Mouse (Mus musculus): ENCODE results near the gene Zfp62. TPM values are rescaled to one million over a fixed set of nuclear protein-coding genes. Genes with fewer than 3 reads are reported as not detected.
A peak's percentile ranks its signal among the peaks of the same experiment; 100 is the strongest.

The Zfp62 gene
- polyA plus RNA-seq, 1 experiment from 2014 or later = 29.4 TPM

- Histone ChIP-seq H3K4me2 (ENCODE audit: low read length) (peak overlapping the region; percentile 85), H3K27me3 (ENCODE audit: insufficient read depth, low read length) (no peaks in the 10 kb centered on the region), H3K9me3 (replicated peaks; ENCODE audit: low read length) (no peaks in the 10 kb centered on the region), H3K4me3 (replicated peaks; ENCODE audit: low read depth, low read length) (peak overlapping the region; percentile 72), H3K4me1 (replicated peaks; ENCODE audit: insufficient read depth, low read length) (peaks cover 13% of the 10 kb centered on the region), H3K36me3 (ENCODE audit: insufficient read depth, low read length) (0 out of 2 replicates have a peak, but pooled peaks cover 2% of the 10 kb centered on the region), H3K9ac (ENCODE audit: low read depth, low read length) (peak overlapping the region; percentile 91), H3K27ac (peak overlapping the region; percentile 96)
- 3% methylated on average over 10 of the region's 10 CpGs for WGBS
- ATAC-seq (replicated peaks; ENCODE audit: low FRiP score, low read depth) (peak; percentile 16; the same call in 1 of the 2 replicates), DNase-seq (ENCODE audit: low spot score) (no peak)
- TF ChIP-seq CTCF (IDR thresholded peaks at IDR 0.05; ENCODE audit: low read depth) = no peak
Observed at GRCm38 (mm10) chr11:49202523-49203061, 500 bp upstream of the Zfp62 start.

- Histone ChIP-seq H3K27me3 (ENCODE audit: insufficient read depth, low read length) (no peaks in the 10 kb centered on the region), H3K4me2 (ENCODE audit: low read length) (peak overlapping the region; percentile 85), H3K27ac (peak overlapping the region; percentile 96), H3K4me1 (replicated peaks; ENCODE audit: insufficient read depth, low read length) (peaks cover 13% of the 10 kb centered on the region), H3K36me3 (ENCODE audit: insufficient read depth, low read length) (0 out of 2 replicates have a peak, but pooled peaks cover 4% of the 10 kb centered on the region), H3K9ac (ENCODE audit: low read depth, low read length) (peak overlapping the region; percentile 91), H3K9me3 (replicated peaks; ENCODE audit: low read length) (no peaks in the 10 kb centered on the region), H3K4me3 (replicated peaks; ENCODE audit: low read depth, low read length) (peak overlapping the region; percentile 72)
- WGBS = under 1% methylated on average over 24 of the region's 24 CpGs
- ATAC-seq (replicated peaks; ENCODE audit: low FRiP score, low read depth) (peak; percentile 75), DNase-seq (ENCODE audit: low spot score) (peak; percentile 69)
- no peak for TF ChIP-seq CTCF (IDR thresholded peaks at IDR 0.05; ENCODE audit: low read depth)
Observed at GRCm38 (mm10) chr11:49203771-49204497, 842 bp downstream of the Zfp62 start.

- H3K4me3 ChIP-seq (replicated peaks; ENCODE audit: low read depth, low read length) = no peak overlapping the region
- peak overlapping the region; percentile 85 for H3K4me2 ChIP-seq (ENCODE audit: low read length)
- WGBS = 77% methylated on average over 6 of the region's 6 CpGs
- H3K36me3 ChIP-seq (ENCODE audit: insufficient read depth, low read length) = 0 out of 2 replicates have a peak, but pooled peaks cover 4% of the 10 kb centered on the region
- DNase-seq (ENCODE audit: low spot score) (no peak), ATAC-seq (replicated peaks; ENCODE audit: low FRiP score, low read depth) (no peak)
- no peaks in the 10 kb centered on the region for H3K9me3 ChIP-seq (replicated peaks; ENCODE audit: low read length)
- H3K27ac ChIP-seq = no peak overlapping the region
- H3K9ac ChIP-seq (ENCODE audit: low read depth, low read length) = no peak overlapping the region
- peaks cover 13% of the 10 kb centered on the region for H3K4me1 ChIP-seq (replicated peaks; ENCODE audit: insufficient read depth, low read length)
- TF ChIP-seq CTCF (IDR thresholded peaks at IDR 0.05; ENCODE audit: low read depth) = no peak
- H3K27me3 ChIP-seq (ENCODE audit: insufficient read depth, low read length) = no peaks in the 10 kb centered on the region
Observed at GRCm38 (mm10) chr11:49205080-49205590, 2.0 kb downstream of the Zfp62 start.

DNA sequence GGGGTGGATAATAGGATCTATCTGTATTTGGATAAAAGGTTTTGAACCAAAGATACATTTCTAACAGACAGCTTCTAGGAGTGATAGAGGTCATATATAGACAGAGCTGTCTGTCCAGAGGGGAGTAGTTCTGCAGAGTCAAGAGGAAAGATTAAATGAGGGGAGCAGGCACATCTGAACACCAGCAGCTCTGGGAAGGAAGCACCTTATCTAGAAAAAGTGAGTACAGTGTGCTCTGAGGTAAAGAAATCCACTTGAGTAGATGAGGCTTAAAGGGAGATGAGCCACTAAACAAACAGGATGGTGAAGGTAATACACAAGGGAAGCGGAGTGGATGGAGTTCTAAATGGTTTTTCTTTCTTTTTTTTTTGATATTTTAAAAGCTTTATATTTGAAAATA is 4.4 kb downstream of the Zfp62 start:
- H3K4me3 ChIP-seq (replicated peaks; ENCODE audit: low read depth, low read length) = no peak overlapping the region
- H3K36me3 ChIP-seq (ENCODE audit: insufficient read depth, low read length) = 0 out of 2 replicates have a peak, but pooled peaks cover 4% of the 10 kb centered on the region
- H3K27me3 ChIP-seq (ENCODE audit: insufficient read depth, low read length) = no peaks in the 10 kb centered on the region
- no peak overlapping the region for H3K9ac ChIP-seq (ENCODE audit: low read depth, low read length)
- no peak overlapping the region for H3K27ac ChIP-seq
- H3K4me2 ChIP-seq (ENCODE audit: low read length) = no peak overlapping the region
- no peaks in the 10 kb centered on the region for H3K9me3 ChIP-seq (replicated peaks; ENCODE audit: low read length)
- H3K4me1 ChIP-seq (replicated peaks; ENCODE audit: insufficient read depth, low read length) = peaks cover 13% of the 10 kb centered on the region
- DNase-seq (ENCODE audit: low spot score) (no peak), ATAC-seq (replicated peaks; ENCODE audit: low FRiP score, low read depth) (no peak)
- TF ChIP-seq CTCF (IDR thresholded peaks at IDR 0.05; ENCODE audit: low read depth) = no peak
- WGBS = 93% methylated on average over 1 of the region's 1 CpGs

DNA sequence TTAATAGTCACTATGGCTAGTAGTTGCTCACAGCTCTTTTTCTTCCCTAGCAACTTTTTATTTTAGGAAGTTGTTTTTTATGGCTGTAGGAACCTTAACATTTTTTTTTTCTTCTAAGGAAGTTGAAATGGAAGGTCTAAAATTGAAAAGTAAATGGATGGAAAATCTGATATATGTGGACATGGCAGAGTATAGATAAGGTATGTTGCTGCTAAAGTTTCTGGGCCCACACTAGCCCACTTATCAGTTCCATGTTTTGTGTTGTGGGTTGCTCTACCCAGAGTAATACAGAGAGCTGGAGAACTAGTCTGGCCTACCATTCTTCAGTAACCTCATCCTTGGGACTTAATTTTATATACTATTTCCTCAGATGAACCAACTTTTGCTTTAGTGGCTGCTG is 9.5 kb downstream of the Zfp62 start:
- no peak for ATAC-seq (replicated peaks; ENCODE audit: low FRiP score, low read depth)
- peaks cover 40% of the 10 kb centered on the region for H3K36me3 ChIP-seq (ENCODE audit: insufficient read depth, low read length)

DNA sequence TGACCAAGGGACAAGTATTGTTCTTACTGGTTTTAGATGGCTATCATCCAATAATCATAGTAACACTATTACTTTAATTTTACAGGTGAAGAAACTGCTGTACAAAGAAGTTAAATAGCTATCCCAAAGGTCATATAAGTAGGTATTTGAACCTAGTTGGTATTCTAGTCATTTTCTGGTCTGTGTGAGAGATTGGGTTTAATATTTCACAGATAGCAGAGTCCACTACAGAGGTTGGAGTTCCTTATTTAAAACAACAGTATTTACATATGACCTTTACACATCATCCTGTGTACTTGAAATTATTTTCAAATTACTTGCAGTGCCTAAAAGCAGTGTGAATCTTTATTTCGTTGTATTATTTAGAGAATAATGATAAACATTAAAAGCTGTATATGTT is 10.4 kb downstream of the Zfp62 start:
- H3K4me2 ChIP-seq (ENCODE audit: low read length) = no peak overlapping the region
- TF ChIP-seq CTCF (IDR thresholded peaks at IDR 0.05; ENCODE audit: low read depth) = no peak
- DNase-seq (ENCODE audit: low spot score) = peak; percentile 19
- H3K27me3 ChIP-seq (ENCODE audit: insufficient read depth, low read length) = no peaks in the 10 kb centered on the region
- no peak overlapping the region for H3K4me3 ChIP-seq (replicated peaks; ENCODE audit: low read depth, low read length)
- ATAC-seq (replicated peaks; ENCODE audit: low FRiP score, low read depth) = no peak
- no peak overlapping the region for H3K9ac ChIP-seq (ENCODE audit: low read depth, low read length)
- no peaks in the 10 kb centered on the region for H3K9me3 ChIP-seq (replicated peaks; ENCODE audit: low read length)
- WGBS = 86% methylated on average over 1 of the region's 1 CpGs
- H3K27ac ChIP-seq = no peak overlapping the region
- H3K4me1 ChIP-seq (replicated peaks; ENCODE audit: insufficient read depth, low read length) = 0 out of 2 replicates have a peak, but pooled peaks cover 5% of the 10 kb centered on the region
- peaks cover 38% of the 10 kb centered on the region for H3K36me3 ChIP-seq (ENCODE audit: insufficient read depth, low read length)

More for the DNA sequence above, 9.5 kb downstream of the Zfp62 start:
- H3K9ac ChIP-seq (ENCODE audit: low read depth, low read length) = no peak overlapping the region
- no peak for TF ChIP-seq CTCF (IDR thresholded peaks at IDR 0.05; ENCODE audit: low read depth)
- no peak overlapping the region for H3K4me3 ChIP-seq (replicated peaks; ENCODE audit: low read depth, low read length)
- 0 out of 2 replicates have a peak, but pooled peaks cover 5% of the 10 kb centered on the region for H3K4me1 ChIP-seq (replicated peaks; ENCODE audit: insufficient read depth, low read length)
- H3K4me2 ChIP-seq (ENCODE audit: low read length) = no peak overlapping the region
- no peak for DNase-seq (ENCODE audit: low spot score)
- H3K27ac ChIP-seq = no peak overlapping the region
- H3K9me3 ChIP-seq (replicated peaks; ENCODE audit: low read length) = no peaks in the 10 kb centered on the region
- no peaks in the 10 kb centered on the region for H3K27me3 ChIP-seq (ENCODE audit: insufficient read depth, low read length)
